Mouse (Mus musculus) heart, adult 2 months (tissue): ENCODE results near the gene Bcl9l.

Source experiments
- CTCF ChIP-seq: fragments of 200-600 bp; IDR thresholded peaks from 2 replicates; pipeline ENCODE4 v1.8.1; 2022; ENCODE audit warnings: antibody characterized with exemption, mild to moderate bottlenecking, moderate library complexity
- EP300 ChIP-seq: fragments of 200-500 bp; IDR thresholded peaks from 2 replicates; pipeline ENCODE4 v1.6.1; 2011; ENCODE audit warnings: low read depth, low read length, control low read depth; ENCODE audit not compliant: insufficient read depth
- POLR2A ChIP-seq: fragments of 200-500 bp; IDR thresholded peaks from 2 replicates; pipeline ENCODE4 v1.6.1; 2011; ENCODE audit warnings: mild to moderate bottlenecking, low read depth, low read length, control low read depth; ENCODE audit not compliant: insufficient read depth

- no peak for TF ChIP-seq CTCF
- TF ChIP-seq POLR2A: no peak
- TF ChIP-seq EP300: no peak
Observed at GRCm38 (mm10) chr9:44461950-44462349, 20.7 kb upstream of the Bcl9l start.
